Mouse (Mus musculus) midbrain, embryonic 15.5 days (tissue): ENCODE measurements around the gene Pld6. TPM values are rescaled to one million over a fixed set of nuclear protein-coding genes. Genes with fewer than 3 reads are reported as not detected.

Source experiments
- ATAC-seq: fragments of 200-750 bp; cut with Nextera tagmentation; replicated peaks from 2 replicates; pipeline ENCODE4 v1.8.0; 2017; ENCODE audit warnings: moderate TSS enrichment
- H3K27ac ChIP-seq: fragments of 300-500 bp; sonication (generic); 2 replicates; pipeline ENCODE4 v1.5.1; 2015; ENCODE audit warnings: mild to moderate bottlenecking, inconsistent platforms
- H3K27me3 ChIP-seq: fragments of 300-500 bp; sonication (generic); replicated peaks from 2 replicates; pipeline ENCODE4 v1.6.1; 2015; ENCODE audit warnings: inconsistent platforms
- H3K36me3 ChIP-seq: fragments of 300-500 bp; sonication (generic); replicated peaks from 2 replicates; pipeline ENCODE4 v1.6.1; 2015; ENCODE audit warnings: inconsistent platforms
- H3K4me1 ChIP-seq: fragments of 300-500 bp; sonication (generic); 2 replicates; pipeline ENCODE4 v1.6.1; 2015; ENCODE audit warnings: inconsistent platforms
- H3K4me2 ChIP-seq: fragments of 300-500 bp; sonication (generic); 2 replicates; pipeline ENCODE4 v1.6.1; 2015; ENCODE audit warnings: inconsistent platforms, mild to moderate bottlenecking, moderate library complexity
- H3K4me3 ChIP-seq: fragments of 300-500 bp; sonication (generic); 2 replicates; pipeline ENCODE4 v1.5.1; 2015; ENCODE audit warnings: mild to moderate bottlenecking, inconsistent platforms
- H3K9ac ChIP-seq: fragments of 300-500 bp; sonication (generic); 2 replicates; pipeline ENCODE4 v1.6.1; 2015; ENCODE audit warnings: mild to moderate bottlenecking, inconsistent platforms
- H3K9me3 ChIP-seq: fragments of 300-500 bp; sonication (generic); 2 replicates; pipeline ENCODE4 v1.6.1; 2016; ENCODE audit warnings: inconsistent platforms
- WGBS: fragments of 180-500 bp; shearing (Covaris S2); methylation state at CpG from one replicate; pipeline ENCODE4 v1.1.7; 2015; ENCODE audit warnings: mixed read lengths; 5-methylcytosine and 5-hydroxymethylcytosine counted together
- polyA plus RNA-seq: library from polyadenylated mRNA; unstranded; fragments of >200 nt; fragmentation: Nextera tagmentation; extraction: Ambion mirVana; gene quantifications from 2 replicates; pipeline ENCODE4 v1.2.1, GENCODE M21; 2015

Pld6 gene
- 13.3 and 13.7 TPM in 2 replicates for polyA plus RNA-seq

DNA sequence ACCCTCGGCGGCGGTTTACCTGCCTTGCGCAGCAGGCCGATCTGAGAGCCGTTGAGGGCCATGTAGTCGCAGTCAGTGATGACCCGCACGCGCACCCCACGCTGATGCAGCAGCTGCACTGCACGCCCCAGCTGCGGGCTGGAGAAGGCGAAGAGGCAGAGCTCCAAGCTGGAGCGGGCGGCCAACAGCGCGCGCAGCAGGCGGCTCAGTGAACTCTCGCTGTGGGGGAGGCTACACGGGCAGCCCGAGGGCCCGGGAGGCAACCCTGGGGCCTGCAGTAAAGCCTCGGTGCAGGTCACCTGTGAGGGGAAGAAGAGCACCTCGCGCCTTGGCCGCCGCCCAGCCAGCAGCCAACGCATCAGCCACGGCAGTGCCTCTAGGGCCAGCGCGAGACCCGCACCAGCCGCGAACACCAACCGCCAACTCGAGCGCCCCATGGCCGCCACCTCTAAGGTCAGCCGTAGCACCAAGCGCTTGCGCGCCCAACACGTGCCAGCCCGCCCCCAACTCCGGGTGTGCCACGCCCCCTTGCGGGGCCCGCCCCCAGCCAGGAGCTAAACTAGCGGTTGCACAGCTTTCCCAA is at the start of gene Pld6:
Pld6 (minus strand) TSS at position 447 of the 583 bp plus-strand sequence.
- Histone ChIP-seq H3K36me3 (peaks cover 13% of the 10 kb centered on the region), H3K9ac (peak within 1 kb of the TSS; percentile 40), H3K4me2 (peak within 1 kb of the TSS; percentile 95), H3K4me3 (peak within 1 kb of the TSS; percentile 44), H3K27ac (peak within 1 kb of the TSS; percentile 32; the same call in 1 of the 2 replicates), H3K9me3 (no peaks in the 10 kb centered on the region), H3K4me1 (peaks cover 12% of the 10 kb centered on the region), H3K27me3 (no peaks in the 10 kb centered on the region)
- ATAC-seq = peak; percentile 84
- under 1% methylated on average over 50 of the region's 51 CpGs for WGBS

DNA sequence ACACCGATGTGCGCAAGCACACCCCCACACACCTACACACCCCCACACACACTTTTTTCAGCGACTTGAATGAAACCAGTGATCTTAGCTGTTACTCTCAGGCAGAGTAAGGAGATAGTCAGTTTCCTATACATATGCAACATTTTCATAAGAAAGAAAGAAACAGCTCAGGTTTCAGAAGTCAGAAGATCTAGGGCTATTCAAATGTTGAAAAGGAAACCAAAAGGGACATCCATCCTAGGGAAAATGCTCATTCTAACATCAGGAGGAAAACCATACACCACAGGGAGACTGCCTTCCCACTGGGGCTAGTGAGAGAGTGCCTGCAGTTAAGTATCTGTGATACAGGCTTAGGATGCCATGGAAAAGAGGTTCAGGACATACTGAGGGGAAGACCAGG is 34.2 kb upstream of the Pld6 start:
- no peak overlapping the region for H3K4me3 ChIP-seq
- H3K4me2 ChIP-seq = no peak overlapping the region
- no peak overlapping the region for H3K9ac ChIP-seq
- ATAC-seq = no peak
- no peaks in the 10 kb centered on the region for H3K9me3 ChIP-seq
- H3K27ac ChIP-seq = no peak overlapping the region
- peaks cover 84% of the 10 kb centered on the region for H3K36me3 ChIP-seq
- WGBS = 90% methylated on average over 3 of the region's 3 CpGs
- no peaks in the 10 kb centered on the region for H3K27me3 ChIP-seq
- H3K4me1 ChIP-seq = no peaks in the 10 kb centered on the region

DNA sequence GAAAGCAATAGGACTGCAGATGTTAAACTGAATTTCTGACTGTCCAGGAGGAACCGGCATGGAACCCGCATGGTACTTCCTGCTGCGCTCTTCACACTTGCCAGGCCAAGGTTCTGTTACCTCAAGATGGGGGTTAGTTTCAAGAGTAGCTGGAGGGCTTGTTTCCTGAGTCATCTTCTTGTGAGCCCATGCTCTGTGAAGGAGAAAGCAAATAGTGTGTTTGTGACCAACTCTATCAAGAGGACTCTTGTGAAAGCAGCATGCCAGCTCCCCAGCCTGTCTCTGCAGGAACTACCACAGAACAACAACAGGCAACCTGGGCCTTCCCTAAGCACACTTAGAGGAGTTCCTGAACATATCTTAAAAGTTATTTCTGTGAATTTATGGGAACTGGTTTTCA is 30.5 kb upstream of the Pld6 start:
- no peaks in the 10 kb centered on the region for H3K27me3 ChIP-seq
- H3K9ac ChIP-seq = no peak overlapping the region
- no peak overlapping the region for H3K4me3 ChIP-seq
- WGBS = 96% methylated on average over 3 of the region's 3 CpGs
- H3K36me3 ChIP-seq = peaks cover 56% of the 10 kb centered on the region
- H3K4me1 ChIP-seq = no peaks in the 10 kb centered on the region
- no peak for ATAC-seq
- no peak overlapping the region for H3K4me2 ChIP-seq
- no peaks in the 10 kb centered on the region for H3K9me3 ChIP-seq
- H3K27ac ChIP-seq = no peak overlapping the region

DNA sequence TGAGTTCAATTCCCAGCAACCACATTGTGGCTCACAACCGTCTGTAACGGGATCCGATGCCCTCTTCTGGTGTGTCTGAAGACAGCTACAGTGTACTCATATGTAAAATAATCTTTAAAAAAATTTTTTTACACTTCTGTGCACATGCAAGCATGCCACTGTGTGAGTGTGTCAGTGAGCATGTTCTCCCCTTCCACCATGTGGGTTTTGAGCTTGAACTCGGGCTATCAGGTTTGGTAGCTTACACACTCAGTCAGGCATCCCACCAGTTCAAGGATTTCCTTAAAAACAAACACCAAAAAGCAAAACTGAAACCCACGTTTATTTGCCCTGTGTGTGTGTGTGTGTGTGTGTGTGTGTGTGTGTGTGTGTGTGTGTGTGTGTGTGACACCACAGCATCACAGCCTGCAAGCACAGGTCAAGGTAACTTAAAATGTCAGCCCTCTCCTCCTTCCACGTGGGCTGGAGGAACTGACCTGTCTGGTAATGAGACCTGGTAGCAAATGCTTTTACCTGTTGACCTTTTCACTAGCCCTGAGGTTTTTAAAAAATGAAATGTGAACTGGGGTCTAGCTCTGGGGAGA is 28.1 kb upstream of the Pld6 start:
- Histone ChIP-seq H3K9ac (no peak overlapping the region), H3K4me3 (no peak overlapping the region), H3K4me2 (no peak overlapping the region), H3K36me3 (peaks cover 39% of the 10 kb centered on the region), H3K4me1 (0 out of 2 replicates have a peak, but pooled peaks cover 4% of the 10 kb centered on the region), H3K9me3 (no peaks in the 10 kb centered on the region), H3K27me3 (no peaks in the 10 kb centered on the region), H3K27ac (no peak overlapping the region)
- 90% methylated on average over 6 of the region's 6 CpGs for WGBS
- ATAC-seq = no peak

DNA sequence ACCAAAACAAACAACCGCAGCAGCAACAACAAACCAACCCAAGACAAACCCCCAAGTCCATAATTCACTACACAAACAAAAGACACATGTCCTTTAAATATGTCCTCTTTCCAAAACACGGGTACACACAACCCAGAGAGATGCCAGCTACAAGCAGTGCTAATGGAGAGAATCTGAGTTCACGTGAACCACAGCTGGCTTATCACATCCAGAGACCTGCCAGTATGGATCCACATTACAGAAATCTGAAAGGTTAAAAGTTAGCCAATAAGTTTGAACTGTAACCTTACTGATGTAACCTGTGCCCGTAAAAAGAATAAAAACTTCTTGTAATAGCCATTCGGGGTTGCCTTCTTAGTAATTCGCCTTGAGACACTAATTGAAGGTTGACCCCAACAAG is 27.5 kb upstream of the Pld6 start:
- H3K27me3 ChIP-seq = no peaks in the 10 kb centered on the region
- no peak overlapping the region for H3K27ac ChIP-seq
- no peak overlapping the region for H3K9ac ChIP-seq
- no peaks in the 10 kb centered on the region for H3K9me3 ChIP-seq
- no peak for ATAC-seq
- no peak overlapping the region for H3K4me2 ChIP-seq
- H3K4me3 ChIP-seq = no peak overlapping the region
- WGBS = 93% methylated on average over 6 of the region's 6 CpGs
- H3K36me3 ChIP-seq = peaks cover 34% of the 10 kb centered on the region
- 0 out of 2 replicates have a peak, but pooled peaks cover 7% of the 10 kb centered on the region for H3K4me1 ChIP-seq

DNA sequence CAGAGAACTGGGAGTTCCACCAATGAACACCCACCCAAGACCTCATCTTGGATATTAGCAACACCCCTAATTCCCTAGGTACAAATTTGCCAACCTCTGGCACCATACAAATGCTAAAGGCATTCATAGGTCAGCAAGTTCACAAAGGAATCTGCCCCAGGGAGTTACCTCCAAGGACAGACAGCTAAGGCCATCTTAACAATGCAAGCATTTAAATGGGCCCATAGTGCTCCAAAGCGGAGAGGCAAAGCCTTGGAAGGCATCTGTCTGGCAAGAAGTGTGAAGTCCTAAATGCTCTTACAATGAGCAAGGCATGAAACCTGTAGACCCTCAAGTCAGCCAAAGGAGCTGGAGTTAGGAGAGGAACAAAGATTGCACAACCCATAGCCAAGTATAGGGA is 26.9 kb upstream of the Pld6 start:
- H3K4me2 ChIP-seq = no peak overlapping the region
- ATAC-seq = no peak
- no peak overlapping the region for H3K27ac ChIP-seq
- H3K36me3 ChIP-seq = peaks cover 28% of the 10 kb centered on the region
- no peaks in the 10 kb centered on the region for H3K9me3 ChIP-seq
- no peaks in the 10 kb centered on the region for H3K27me3 ChIP-seq
- H3K4me3 ChIP-seq = no peak overlapping the region
- no peak overlapping the region for H3K9ac ChIP-seq
- 0 out of 2 replicates have a peak, but pooled peaks cover 7% of the 10 kb centered on the region for H3K4me1 ChIP-seq
- 76% methylated on average over 1 of the region's 1 CpGs for WGBS

DNA sequence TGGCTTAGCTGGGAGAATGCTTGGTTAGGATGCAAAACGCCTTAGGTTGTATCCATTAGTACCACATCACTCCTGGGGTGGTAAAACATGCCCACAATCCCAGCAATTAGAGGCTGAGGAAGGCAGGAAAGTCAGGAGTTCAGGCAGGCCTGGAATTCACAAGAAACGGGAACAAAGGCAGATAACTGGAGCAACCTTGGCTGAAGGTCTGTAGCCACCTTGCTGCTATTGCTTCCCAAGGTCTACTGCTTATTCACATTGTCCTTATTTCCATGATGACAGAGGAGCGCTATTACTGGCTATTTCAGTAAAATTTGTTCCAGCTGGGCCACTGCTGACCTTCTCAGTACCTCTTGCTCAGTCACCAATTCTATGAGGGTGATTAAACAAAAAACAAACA is 25.8 kb upstream of the Pld6 start:
- no peak overlapping the region for H3K4me3 ChIP-seq
- H3K4me1 ChIP-seq = peaks cover 17% of the 10 kb centered on the region
- WGBS = 83% methylated on average over 3 of the region's 3 CpGs
- H3K4me2 ChIP-seq = no peak overlapping the region
- no peak overlapping the region for H3K9ac ChIP-seq
- no peak for ATAC-seq
- H3K27me3 ChIP-seq = no peaks in the 10 kb centered on the region
- H3K27ac ChIP-seq = no peak overlapping the region
- no peaks in the 10 kb centered on the region for H3K9me3 ChIP-seq
- peaks cover 18% of the 10 kb centered on the region for H3K36me3 ChIP-seq

DNA sequence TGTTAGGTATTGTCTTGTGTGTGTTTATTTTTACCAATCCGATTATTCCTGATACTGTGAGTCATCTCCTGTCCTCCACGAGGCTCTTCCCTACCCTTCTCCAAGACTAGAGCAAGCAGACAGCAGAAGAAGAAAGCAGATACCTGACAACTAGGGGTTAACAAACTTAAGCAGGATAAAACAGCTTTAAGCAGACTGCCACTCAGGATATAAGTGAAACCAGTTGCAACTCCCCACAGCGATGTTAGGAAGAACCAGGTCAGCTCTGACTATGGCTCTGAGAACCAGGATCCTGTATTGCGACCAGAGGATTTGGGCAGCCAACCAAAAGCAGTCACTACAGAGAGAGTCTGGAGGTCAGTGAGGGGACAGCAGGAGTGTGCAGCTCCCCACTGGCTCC is 23.8 kb upstream of the Pld6 start:
- Histone ChIP-seq H3K9ac (no peak overlapping the region), H3K9me3 (no peaks in the 10 kb centered on the region), H3K36me3 (0 out of 2 replicates have a peak, but pooled peaks cover 3% of the 10 kb centered on the region), H3K4me3 (no peak overlapping the region), H3K27ac (no peak overlapping the region), H3K4me1 (peaks cover 21% of the 10 kb centered on the region), H3K27me3 (no peaks in the 10 kb centered on the region), H3K4me2 (no peak overlapping the region)
- WGBS = 83% methylated on average over 4 of the region's 4 CpGs
- ATAC-seq = no peak

DNA sequence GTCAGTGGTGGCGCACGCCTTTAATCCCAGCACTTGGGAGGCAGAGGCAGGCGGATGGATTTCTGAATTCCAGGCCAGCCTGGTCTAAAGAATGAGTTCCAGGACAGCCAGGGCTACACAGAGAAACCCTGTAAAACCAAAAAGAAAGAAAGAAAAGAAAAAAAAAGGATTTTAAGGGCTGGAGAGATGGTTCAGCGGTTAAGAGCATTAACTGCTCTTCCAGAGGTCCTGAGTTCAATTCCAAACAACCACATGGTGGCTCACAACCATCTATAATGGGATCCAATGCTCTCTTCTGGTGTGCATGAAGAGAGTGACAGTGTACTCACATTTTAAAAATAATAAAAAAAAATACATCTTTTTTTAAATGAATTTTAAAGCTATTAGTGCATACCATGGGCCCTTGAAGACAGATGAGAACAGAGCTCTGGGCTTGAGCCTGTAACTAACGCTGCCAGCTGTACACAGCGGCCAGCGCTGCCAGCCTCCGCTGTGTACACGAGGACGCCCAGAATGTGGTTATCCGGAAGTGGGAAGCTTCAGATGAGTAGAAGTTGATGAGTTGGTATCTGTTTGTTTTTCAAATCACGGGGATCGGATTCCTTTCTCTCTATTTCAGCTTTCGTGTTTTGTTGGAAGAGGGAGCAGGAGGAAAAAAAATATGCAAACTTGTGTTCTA is 23.2 kb upstream of the Pld6 start:
- H3K9ac ChIP-seq = peak overlapping the region; percentile 90
- ATAC-seq = peak; percentile 14; the same call in 1 of the 2 replicates
- WGBS = 65% methylated on average over 14 of the region's 14 CpGs

DNA sequence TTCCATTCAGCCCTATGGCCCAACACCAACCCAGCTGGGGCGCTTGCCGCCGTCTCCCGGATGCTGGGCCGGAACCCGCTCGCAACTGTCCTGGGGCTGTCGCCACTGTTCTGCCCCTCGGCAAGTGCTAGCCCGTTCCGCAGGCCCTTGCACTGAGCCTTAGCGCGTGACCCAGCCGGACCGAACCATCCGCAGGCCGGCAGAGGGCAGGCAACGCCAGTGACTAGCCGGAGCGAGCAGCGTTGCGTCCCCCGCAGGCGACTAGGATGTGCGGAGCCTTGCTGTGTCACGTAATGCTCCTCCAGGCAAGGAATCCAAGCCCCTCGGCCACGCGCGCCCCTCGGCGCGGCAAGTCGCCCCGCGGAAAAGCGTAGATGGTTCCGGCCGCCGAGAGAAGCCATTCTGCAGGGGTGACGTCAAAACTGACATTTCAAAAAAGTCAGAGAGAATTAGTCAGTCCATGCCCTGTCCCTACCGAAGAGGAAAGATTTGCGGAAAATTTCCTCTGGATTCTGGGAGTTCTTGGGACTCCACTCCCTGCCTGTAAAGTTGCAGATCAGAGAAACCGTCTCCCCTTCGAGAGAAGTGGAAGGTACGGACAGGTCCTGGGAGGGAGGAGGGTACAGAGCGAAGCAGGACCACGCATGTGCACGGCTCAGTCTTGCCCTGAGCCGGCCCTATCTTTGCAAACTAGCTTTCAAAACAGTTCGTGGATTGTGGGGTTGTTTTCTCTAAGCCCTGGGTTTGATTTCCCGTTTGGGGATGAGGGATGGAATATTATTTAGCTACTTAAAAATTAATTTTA is 22.4 kb upstream of the Pld6 start, which contains the start of gene Flcn:
Flcn (minus strand) TSS at position 347 of the 805 bp plus-strand sequence.
- H3K4me2 ChIP-seq = peak within 1 kb of the TSS; percentile 80
- H3K27me3 ChIP-seq = no peaks in the 10 kb centered on the region
- H3K4me3 ChIP-seq = peak within 1 kb of the TSS; percentile 89
- peak; percentile 97 for ATAC-seq
- under 1% methylated on average over 52 of the region's 52 CpGs for WGBS
- peaks cover 3% of the 10 kb centered on the region; the same call in 1 of the 2 replicates for H3K36me3 ChIP-seq
- no peaks in the 10 kb centered on the region for H3K9me3 ChIP-seq
- H3K9ac ChIP-seq = peak within 1 kb of the TSS; percentile 90
- H3K27ac ChIP-seq = peak within 1 kb of the TSS; percentile 99
- peaks cover 21% of the 10 kb centered on the region for H3K4me1 ChIP-seq

More for the DNA sequence above, 23.2 kb upstream of the Pld6 start:
- Histone ChIP-seq H3K27ac (peak overlapping the region; percentile 99), H3K4me1 (peaks cover 21% of the 10 kb centered on the region), H3K9me3 (no peaks in the 10 kb centered on the region), H3K4me2 (peak overlapping the region; percentile 80), H3K4me3 (peak overlapping the region; percentile 89), H3K27me3 (no peaks in the 10 kb centered on the region), H3K36me3 (0 out of 2 replicates have a peak, but pooled peaks cover 3% of the 10 kb centered on the region)

DNA sequence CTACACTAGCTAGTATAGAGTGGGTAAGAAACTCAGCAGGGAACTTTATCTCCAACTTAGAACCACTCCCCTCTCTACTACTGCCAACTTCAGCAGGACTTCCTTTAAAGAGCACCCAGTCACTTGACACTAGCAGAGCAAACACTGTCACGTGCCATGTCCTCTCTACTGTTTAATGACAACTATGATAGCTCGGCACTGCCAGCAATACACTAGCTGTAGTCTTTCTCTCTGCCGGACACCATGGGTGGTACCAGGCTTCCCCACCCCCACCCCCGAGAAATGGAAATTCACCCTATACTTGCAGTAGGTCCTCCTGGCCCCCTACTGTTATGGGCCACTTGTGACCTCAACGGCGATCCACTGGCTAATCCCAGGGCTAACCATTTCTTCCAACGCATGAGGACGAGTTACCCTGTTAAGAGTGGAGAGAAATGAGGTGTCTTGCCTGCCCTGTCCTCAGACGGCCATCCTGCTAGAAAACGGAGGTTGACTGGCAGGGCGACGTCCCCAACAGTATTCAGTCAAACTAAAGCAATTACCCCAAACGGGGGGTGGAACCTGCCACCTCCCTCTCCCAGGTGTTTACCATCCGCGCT is 21.7 kb upstream of the Pld6 start:
- WGBS = under 1% methylated on average over 15 of the region's 15 CpGs
- Histone ChIP-seq H3K4me2 (peak overlapping the region; percentile 80), H3K9ac (peak overlapping the region; percentile 90), H3K4me1 (peaks cover 21% of the 10 kb centered on the region), H3K27me3 (no peaks in the 10 kb centered on the region), H3K36me3 (peaks cover 10% of the 10 kb centered on the region), H3K27ac (peak overlapping the region; percentile 99), H3K4me3 (peak overlapping the region; percentile 89), H3K9me3 (no peaks in the 10 kb centered on the region)
- peak; percentile 7 for ATAC-seq
